Mouse (Mus musculus) CD4-positive, CD25-positive, alpha-beta regulatory T cell, adult 2 months (primary cell): ENCODE data around the gene Fam180a.

Experiments used
- DNase-seq: peaks from one replicate; pipeline ENCODE4 v3.0.0-alpha.2; 2012; ENCODE audit warnings: low read depth, low spot score

Fam180a gene

DNA sequence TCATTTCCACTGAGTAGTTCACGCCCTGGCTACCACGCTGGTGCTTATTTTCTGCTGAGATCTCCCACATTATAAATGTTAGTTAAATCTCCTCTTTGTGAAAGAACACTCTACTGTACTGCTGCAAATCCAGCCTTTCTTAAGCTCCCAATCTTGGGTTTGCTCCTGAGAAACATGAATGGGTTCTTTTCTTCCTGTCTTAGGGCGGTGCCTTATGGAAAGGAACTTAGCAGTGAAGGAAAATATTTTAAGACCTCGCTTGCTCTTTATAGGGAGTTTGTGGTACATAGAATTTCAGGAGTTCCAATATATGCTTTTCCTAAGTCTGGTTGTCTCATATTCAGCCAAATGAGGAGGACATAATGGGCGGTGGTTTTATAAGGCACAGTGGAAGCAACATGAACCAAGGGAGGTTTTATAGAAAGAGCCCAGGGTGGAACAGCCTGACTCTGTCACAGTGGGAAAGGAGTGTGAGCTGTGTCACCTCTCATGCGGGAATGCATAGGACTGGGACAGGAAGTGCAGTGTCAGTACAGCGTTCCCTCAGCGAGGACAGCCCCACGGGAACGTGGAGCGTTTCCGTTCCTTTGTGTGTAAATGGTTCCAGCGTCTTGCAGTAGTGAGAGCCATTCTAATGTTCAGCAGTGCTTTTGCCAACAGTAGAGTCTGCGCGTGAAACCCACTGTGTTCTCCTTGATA lies 60.2 kb downstream of the Fam180a start:
- no peak for DNase-seq
